Comparison of ENCODE assay signal across 9 mouse cellular contexts in the genomic region with DNA sequence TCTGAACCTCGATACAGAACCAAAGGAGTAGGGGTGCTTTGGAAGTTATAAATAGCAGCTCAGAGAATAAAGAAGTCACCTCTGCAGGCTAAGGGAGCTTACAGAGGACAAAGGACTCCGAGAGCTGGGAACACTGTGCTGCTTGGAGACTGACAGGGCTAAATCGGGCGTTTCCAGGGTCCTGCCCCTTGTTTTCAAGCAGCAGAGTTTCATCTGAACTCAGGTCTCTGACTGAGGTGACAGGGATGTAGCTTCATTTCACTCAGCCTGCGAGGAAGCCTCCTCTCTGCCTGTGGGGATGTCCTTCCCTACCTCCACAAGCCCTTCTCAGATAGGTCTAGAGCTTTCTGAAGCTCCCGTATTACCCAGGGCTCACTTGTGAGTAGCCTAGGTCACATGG.
DNase-seq lines count a peak whose midpoint lies in the region; ATAC-seq lines count a peak whose summit lies in the region.
"Had no signal": no experiment of that assay in that cellular context is flagged by ENCODE, and none has a peak within 500 bp of the region (broad histone marks: within the 10 kb centered on the region; RNA-seq: fewer than 3 reads in every experiment).

No protein-coding gene starts in this region.

- no peak overlapping the region for H3K4me3 ChIP-seq in liver, embryonic 12.5 days
- H3K4me3 ChIP-seq in forebrain, embryonic 12.5 days (replicated peaks) = peak overlapping the region; percentile 34
- H3K4me3 ChIP-seq in limb, embryonic 13.5 days = peak overlapping the region; percentile 37
- H3K4me3 ChIP-seq in stomach, embryonic 15.5 days (replicated peaks) = peak overlapping the region; percentile 4; the same call in 1 of the 2 replicates

- peak overlapping the region; percentile 14; the same call in 1 of the 2 replicates for H3K4me2 ChIP-seq in liver, embryonic 12.5 days
- peak overlapping the region; percentile 54 for H3K4me2 ChIP-seq in forebrain, embryonic 12.5 days
- H3K4me2 ChIP-seq in limb, embryonic 13.5 days (replicated peaks) = peak overlapping the region; percentile 62
- H3K4me2 ChIP-seq in stomach, embryonic 15.5 days = peak overlapping the region; percentile 48

- ATAC-seq in liver, embryonic 12.5 days = no peak
- peak; percentile 45 for ATAC-seq in forebrain, embryonic 12.5 days (ENCODE audit: low FRiP score)
- ATAC-seq in limb, embryonic 13.5 days (ENCODE audit: low FRiP score, low read depth) = peak; percentile 10; the same call in 1 of the 2 replicates
- ATAC-seq in stomach, embryonic 15.5 days (ENCODE audit: insufficient read depth, low FRiP score, low read depth) = no peak

- H3K27ac ChIP-seq in liver, embryonic 12.5 days = no peak overlapping the region
- H3K27ac ChIP-seq in forebrain, embryonic 12.5 days = peak overlapping the region; percentile 93
- no peak overlapping the region for H3K27ac ChIP-seq in limb, embryonic 13.5 days
- H3K27ac ChIP-seq in stomach, embryonic 15.5 days = no peak overlapping the region

- DNase-seq in liver = no peak
- DNase-seq in left cerebral cortex, postnatal 10 days (ENCODE audit: extremely low spot score in 1 of 2, low spot score in 2 of 2) = no peak
- no peak for DNase-seq in lung, adult 18-20 months
- DNase-seq in testis, postnatal 10 days (ENCODE audit: low spot score) = no peak

- no peaks in the 10 kb centered on the region for H3K36me3 ChIP-seq in liver, embryonic 12.5 days
- H3K36me3 ChIP-seq in forebrain, embryonic 12.5 days (replicated peaks) = no peaks in the 10 kb centered on the region
- H3K36me3 ChIP-seq in limb, embryonic 13.5 days = no peaks in the 10 kb centered on the region
- no peaks in the 10 kb centered on the region for H3K36me3 ChIP-seq in stomach, embryonic 15.5 days
- H3K36me3 ChIP-seq: G1E had no signal

- H3K9ac ChIP-seq in liver, embryonic 12.5 days = no peak overlapping the region
- H3K9ac ChIP-seq in forebrain, embryonic 12.5 days = peak overlapping the region; percentile 55
- peak overlapping the region; percentile 62 for H3K9ac ChIP-seq in limb, embryonic 13.5 days
- H3K9ac ChIP-seq in stomach, embryonic 15.5 days = no peak overlapping the region

- 47% methylated on average over 6 of the region's 6 CpGs for WGBS in liver, embryonic 12.5 days (ENCODE audit: insufficient replicate concordance)
- 3% methylated on average over 6 of the region's 6 CpGs for WGBS in forebrain, embryonic 12.5 days
- 19% methylated on average over 6 of the region's 6 CpGs for WGBS in limb, embryonic 13.5 days
- 28% methylated on average over 6 of the region's 6 CpGs for WGBS in stomach, embryonic 15.5 days

- intact Hi-C loops in left cerebral cortex, postnatal 10 days (cut with DNase I) = no loop called here

- no peaks in the 10 kb centered on the region for H3K9me3 ChIP-seq in liver, embryonic 12.5 days (replicated peaks)
- H3K9me3 ChIP-seq in forebrain, embryonic 12.5 days = no peaks in the 10 kb centered on the region
- no peaks in the 10 kb centered on the region for H3K9me3 ChIP-seq in limb, embryonic 13.5 days
- H3K9me3 ChIP-seq in stomach, embryonic 15.5 days = no peaks in the 10 kb centered on the region

- H3K4me1 ChIP-seq in liver, embryonic 12.5 days = no peaks in the 10 kb centered on the region
- peaks cover 78% of the 10 kb centered on the region for H3K4me1 ChIP-seq in forebrain, embryonic 12.5 days
- H3K4me1 ChIP-seq in limb, embryonic 13.5 days = peaks cover 27% of the 10 kb centered on the region
- peaks cover 18% of the 10 kb centered on the region for H3K4me1 ChIP-seq in stomach, embryonic 15.5 days

- H3K27me3 ChIP-seq in liver, embryonic 12.5 days (replicated peaks) = peaks cover 10% of the 10 kb centered on the region; the same call in 1 of the 2 replicates
- H3K27me3 ChIP-seq in forebrain, embryonic 12.5 days = peaks cover 13% of the 10 kb centered on the region
- H3K27me3 ChIP-seq in limb, embryonic 13.5 days = no peaks in the 10 kb centered on the region
- H3K27me3 ChIP-seq in stomach, embryonic 15.5 days (replicated peaks) = no peaks in the 10 kb centered on the region

Comparison
In these comparisons a context has a peak if more than half of its experiments do, and no peak if none do; other contexts are left out.
1. ATAC-seq: peak in forebrain, embryonic 12.5 days (single experiment) and limb, embryonic 13.5 days (single experiment); none in liver, embryonic 12.5 days (single experiment) and stomach, embryonic 15.5 days (single experiment).
2. H3K9ac ChIP-seq: peak in forebrain, embryonic 12.5 days (single experiment) and limb, embryonic 13.5 days (single experiment); none in liver, embryonic 12.5 days (single experiment) and stomach, embryonic 15.5 days (single experiment).
3. Peak in every context shown above with its lines, with median percentiles within 50 percentile points of each other: H3K4me2 ChIP-seq.